Mouse (Mus musculus): Measurements from ENCODE around the gene Slc17a1.

Gene Slc17a1

DNA sequence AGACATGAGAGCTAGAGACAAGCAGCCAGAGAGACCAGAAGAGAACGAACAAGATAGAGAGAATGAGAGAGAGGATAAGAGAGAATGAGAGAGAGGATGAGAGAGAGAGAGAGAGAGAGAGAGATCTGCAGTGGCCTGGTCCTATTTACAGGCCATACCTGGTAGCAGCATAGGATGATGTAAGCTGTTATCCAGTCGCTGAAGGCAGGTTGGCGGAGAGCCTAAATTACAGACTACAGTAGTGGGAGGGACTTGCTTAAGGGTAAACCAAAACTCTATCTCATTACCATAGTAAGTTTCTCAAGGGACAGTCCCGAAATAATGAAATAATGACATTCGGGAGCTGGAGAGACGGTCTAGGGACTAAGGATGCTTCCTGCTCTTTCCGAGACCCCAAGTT lies at the start of gene Slc17a1:
TSS of gene Slc17a1 (plus strand) at position 346 of the 400 bp plus-strand sequence.
- no peak for ATAC-seq (ENCODE audit: insufficient number of reproducible peaks, low FRiP score, low TSS enrichment)

DNA sequence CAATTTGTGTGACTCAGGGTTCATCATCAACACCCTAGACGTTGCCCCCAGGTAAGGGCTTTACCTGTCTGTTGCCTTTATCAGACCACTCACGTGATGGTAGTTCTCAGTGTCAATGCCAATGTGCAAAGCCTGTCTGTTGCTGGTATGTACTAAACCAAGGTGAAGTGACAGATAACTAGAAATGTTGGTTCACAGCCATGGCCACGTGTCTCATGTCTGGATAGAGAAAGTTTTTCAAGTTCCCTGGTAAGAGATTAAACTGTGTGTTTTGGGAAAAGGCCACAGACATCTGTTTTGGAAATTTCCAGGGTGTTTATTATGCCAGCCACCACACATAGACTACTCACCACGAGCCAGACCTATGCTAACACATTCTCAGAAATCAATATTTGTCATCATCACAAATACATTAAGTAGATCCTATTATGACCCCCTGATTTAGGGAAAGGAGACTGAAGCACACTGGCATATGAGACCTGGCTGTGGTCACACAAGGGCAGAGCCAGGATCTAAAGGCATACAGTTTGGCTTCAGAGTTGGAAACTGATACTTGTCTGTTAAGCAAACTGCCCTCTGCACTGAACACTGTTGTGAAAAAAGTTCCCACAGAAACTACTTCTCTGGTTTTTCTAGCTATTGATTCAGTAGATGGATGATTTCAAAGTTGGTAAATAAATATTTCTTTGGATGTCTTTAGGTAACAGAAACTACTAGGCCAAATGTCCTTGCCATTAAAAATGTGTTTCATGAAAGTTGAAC lies 47.2 kb upstream of the Slc17a1 start:
- no peak for ATAC-seq (ENCODE audit: insufficient number of reproducible peaks, low FRiP score, low TSS enrichment)

DNA sequence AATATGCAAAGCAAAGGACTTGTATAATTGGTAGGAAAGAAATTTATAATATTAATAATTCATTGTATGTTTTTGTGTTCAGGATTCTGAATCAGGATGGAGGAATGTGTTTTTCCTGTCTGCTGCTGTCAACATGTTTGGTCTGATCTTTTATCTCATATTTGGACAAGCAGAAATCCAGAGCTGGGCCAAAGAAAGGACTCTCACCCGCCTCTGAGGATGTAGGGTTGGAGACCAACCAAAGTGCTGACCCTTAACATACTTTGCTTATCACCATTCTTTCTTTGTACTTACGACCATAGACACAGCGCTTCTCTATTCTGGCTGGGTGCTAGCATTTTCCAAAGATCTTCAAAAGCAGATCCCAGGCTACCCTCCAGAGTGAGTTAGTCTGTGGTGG lies 45.3 kb upstream of the Slc17a1 start:
- ATAC-seq (ENCODE audit: insufficient number of reproducible peaks, low FRiP score, low TSS enrichment), result no peak

DNA sequence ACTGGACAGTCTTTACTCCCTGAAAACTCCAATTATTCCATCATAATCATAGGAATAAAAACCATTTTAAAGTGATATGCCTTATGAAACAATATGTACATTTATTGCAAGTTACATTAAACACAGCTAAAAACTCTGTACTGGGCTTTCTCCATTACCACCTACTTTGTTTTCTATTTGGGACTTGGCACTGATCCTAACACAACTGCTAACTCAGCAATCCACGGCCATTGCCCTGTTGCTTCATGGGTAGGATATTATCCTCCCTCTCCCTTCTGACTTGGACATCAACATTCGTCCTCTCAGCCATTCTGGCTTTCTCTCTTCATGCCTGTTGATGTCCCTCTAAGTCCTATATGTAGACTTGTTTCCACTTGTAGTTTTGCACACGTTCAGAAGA lies 40.9 kb upstream of the Slc17a1 start:
- no peak for ATAC-seq (ENCODE audit: insufficient number of reproducible peaks, low FRiP score, low TSS enrichment)

DNA sequence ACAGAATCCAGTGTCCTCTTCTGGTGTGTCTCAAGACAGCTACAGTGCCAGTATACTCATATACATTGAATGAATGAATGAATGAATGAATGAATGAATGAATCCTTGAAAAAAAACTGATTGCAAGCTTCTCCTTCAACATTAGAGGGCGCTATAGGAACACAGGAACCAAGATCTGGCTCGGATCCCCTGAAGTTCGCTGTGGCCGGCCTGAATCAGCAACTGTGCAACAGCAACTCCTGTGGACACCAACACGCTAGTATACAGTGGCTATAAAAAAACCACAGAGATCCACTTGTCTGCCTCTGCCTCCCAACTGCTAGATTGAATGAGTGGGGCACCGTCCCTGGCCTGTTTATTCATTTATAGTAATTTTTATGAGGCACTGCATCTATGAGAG lies 34.5 kb upstream of the Slc17a1 start:
- no peak for ATAC-seq (ENCODE audit: insufficient number of reproducible peaks, low FRiP score, low TSS enrichment)

DNA sequence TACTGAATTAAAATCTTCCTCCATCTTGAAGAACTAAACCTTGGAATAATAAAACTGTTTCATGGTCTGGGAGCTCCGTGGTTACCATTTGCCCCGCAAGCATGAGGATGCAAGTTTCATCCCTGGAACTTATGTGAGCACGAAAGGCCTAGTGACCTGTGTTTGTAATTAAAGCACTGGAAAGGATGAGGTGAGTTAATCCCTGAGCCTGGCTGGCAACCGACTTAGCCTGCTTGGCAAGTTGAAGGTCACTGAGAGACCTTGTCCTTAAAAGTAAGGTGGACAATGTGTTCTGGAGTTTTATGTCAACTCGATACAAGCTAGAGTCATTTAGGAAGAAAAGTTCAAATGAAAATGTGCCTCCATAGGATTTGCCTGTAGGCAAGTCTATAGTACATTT lies 32.7 kb upstream of the Slc17a1 start:
- no peak for ATAC-seq (ENCODE audit: insufficient number of reproducible peaks, low FRiP score, low TSS enrichment)

DNA sequence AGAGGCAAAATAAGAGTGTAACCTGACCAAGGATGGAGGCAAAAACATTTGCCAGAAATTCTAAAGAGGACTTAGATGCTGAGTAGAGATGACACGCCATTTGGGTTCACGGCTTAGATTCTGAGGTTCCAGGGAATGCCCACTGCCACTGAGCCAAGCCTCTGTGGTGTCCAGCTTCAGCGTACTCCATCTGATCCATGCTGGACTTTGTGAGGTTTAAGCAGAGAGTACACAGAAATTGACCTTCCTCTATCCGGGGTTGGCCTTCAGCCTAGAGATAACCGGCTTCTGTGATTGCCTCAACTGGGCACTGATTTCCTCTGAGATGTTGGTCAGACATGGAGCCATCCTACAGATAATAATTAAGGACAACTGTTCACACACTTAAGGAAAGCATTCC lies 30.9 kb upstream of the Slc17a1 start:
- ATAC-seq (ENCODE audit: insufficient number of reproducible peaks, low FRiP score, low TSS enrichment), result no peak

DNA sequence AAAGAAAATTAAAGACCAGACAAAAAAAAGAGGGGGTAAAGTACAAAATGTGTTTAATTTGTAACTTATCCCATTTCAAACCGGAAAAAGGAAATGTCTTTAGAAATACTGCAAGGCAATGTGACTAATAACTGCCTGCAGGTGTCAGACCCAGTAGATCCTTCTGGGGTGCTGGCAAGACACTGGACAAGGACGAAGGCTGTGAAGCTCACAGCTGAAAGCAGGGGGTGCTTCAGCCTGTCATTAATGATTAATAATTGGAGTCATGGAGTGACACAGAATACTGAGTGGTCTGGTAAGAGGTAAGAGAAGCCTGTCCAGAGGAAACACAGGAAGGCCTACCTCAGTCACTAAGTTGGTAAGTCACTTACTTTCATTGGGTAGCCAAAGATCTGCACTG lies 28.2 kb upstream of the Slc17a1 start, which contains the start of gene Slc17a3:
TSS of gene Slc17a3 (plus strand) at position 127 of the 400 bp plus-strand sequence.
- ATAC-seq (ENCODE audit: insufficient number of reproducible peaks, low FRiP score, low TSS enrichment), result no peak

DNA sequence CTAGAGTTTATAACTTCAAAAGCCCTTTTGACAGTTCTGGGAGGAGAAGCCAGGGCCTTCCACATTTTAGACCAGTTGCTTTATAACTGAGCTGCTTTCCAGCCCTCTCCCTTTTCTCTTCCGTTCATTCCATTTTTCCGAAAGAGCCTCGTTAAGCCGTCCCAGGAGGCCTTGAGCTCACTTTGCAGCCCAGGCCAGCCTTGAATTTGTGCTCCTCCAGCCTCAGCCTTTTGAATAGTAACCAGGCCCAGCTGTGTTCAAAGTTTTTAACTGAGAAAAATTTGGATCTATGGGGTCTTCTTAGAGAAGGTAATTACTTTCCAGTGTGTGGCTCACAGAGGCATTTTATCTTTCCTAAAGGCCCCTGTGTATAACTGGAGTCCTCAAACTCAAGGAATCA lies 21.7 kb upstream of the Slc17a1 start:
- no peak for ATAC-seq (ENCODE audit: insufficient number of reproducible peaks, low FRiP score, low TSS enrichment)

DNA sequence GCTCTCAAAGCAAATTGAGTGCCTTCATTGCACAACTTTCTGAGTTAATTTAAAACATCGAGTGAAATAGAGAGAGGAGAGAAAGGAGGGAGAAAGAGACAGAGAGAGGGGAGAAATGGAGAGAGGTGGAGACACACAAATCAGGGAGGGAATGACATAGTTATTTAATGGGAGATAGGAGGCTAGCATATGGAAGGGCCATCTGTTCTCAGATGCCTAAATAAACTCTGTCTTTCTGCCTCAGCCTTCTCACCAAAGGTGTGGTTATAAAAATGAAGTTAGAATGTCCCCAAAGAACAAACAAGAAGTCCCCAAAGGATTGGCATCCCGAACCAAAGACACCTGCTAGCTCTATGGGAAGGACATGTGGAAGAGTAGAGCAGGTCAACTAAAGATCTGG lies 18.3 kb upstream of the Slc17a1 start:
- ATAC-seq (ENCODE audit: insufficient number of reproducible peaks, low FRiP score, low TSS enrichment), result no peak

DNA sequence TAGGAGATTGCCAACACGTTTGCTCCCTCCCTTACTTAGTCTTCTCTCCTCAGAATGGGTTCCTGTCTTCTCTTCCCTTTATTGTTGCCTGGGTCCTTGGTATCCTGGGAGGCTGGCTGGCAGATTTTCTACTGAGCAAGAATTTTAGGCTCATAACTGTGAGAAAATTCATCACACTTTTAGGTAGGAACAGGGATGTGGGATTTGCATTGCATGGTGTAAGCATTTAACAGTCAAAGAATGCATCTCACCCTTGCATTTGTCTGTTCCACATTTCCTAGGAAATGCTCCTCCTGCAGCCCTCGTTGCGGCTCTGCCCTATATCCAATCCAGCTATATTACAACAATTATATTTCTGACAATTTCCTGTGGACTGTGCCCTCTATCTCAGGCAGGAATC lies 11.1 kb upstream of the Slc17a1 start:
- no peak for ATAC-seq (ENCODE audit: insufficient number of reproducible peaks, low FRiP score, low TSS enrichment)

DNA sequence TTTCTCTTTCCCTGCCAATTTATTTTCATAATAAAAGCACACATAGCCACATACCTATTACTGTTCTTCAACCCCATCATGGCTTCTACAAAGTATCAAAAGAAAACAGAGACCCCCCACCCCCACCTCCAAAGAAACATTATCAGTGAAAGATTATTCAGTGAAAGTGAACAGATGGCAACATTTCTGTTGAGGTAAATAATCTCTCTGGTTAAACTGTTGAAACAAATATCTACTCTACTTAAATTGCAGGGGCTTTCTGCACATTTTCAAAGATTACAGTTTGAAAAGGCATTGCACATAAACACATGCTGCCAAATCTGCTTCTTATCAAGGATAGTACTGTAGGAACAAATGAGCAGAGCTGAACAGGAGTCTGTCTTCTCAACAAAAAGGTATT lies 5.7 kb upstream of the Slc17a1 start:
- no peak for ATAC-seq (ENCODE audit: insufficient number of reproducible peaks, low FRiP score, low TSS enrichment)

DNA sequence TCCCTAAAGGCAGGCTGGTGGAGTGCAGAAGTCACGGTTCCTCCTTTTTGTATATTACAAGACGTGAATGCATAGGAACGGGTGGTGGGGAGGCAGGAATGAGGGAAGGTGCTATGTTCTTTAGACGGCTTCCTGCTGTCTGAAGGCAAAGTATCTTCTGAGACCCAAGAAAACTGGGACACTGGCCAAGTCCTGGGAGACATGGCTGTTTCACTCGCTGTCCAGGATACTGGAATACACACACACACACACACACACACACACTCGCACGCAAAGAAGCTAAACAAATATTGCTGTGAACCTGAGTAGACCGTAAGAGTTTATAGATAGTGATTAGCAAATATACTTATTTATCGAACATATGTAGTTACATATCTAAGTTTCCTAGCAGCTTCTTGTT lies 2.8 kb upstream of the Slc17a1 start:
- no peak for ATAC-seq (ENCODE audit: insufficient number of reproducible peaks, low FRiP score, low TSS enrichment)

DNA sequence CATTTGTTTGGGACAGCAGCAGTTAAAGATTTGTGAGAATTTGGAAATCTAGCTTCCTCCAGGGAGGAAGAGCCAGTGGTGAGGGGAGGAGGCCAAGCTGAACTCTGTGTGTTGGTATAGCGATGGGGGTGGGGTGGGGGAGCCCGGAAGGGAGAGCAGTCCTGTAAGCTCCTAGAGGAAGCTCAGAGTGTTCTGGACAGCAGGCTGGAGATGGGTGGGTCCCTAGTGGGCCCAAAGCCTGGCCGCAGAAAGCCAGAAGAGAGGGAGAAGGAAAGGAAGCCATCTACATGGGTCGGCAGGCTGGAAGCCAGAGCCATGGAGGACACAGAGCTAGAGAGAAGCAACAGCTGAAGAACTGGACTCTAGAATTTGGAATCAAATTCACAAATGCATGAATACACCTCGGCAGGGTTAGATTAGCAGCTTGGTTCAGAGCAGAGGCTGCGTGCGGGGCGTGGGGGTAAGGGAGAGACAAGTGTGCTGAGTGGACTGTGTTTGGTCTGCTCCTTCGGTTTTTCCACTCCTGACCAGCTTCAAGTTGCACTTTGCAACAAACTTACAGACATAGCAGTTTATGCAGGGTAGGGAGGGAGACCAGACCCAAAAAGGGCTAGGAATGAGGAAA lies 1.4 kb upstream of the Slc17a1 start:
- ATAC-seq (ENCODE audit: insufficient number of reproducible peaks, low FRiP score, low TSS enrichment), result no peak

DNA sequence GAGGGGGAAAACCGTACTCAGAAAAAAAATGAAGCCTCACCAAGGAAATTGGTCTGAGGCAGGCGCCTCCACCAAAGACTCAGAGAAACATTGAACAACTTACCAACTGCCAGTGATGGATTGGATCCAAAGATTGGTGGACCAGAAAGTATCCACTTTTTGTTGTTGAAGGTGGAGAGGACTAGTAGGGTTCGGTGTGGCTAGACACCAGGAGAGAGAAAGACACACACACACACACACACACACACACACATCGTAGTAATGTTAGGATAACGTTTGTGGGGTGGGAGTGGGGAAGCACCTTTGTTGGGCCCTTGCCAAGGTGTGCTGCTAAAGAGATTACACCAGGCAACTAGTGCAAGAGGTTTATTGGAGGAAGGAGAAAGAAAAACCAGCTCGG lies 550 bp upstream of the Slc17a1 start:
- no peak for ATAC-seq (ENCODE audit: insufficient number of reproducible peaks, low FRiP score, low TSS enrichment)

DNA sequence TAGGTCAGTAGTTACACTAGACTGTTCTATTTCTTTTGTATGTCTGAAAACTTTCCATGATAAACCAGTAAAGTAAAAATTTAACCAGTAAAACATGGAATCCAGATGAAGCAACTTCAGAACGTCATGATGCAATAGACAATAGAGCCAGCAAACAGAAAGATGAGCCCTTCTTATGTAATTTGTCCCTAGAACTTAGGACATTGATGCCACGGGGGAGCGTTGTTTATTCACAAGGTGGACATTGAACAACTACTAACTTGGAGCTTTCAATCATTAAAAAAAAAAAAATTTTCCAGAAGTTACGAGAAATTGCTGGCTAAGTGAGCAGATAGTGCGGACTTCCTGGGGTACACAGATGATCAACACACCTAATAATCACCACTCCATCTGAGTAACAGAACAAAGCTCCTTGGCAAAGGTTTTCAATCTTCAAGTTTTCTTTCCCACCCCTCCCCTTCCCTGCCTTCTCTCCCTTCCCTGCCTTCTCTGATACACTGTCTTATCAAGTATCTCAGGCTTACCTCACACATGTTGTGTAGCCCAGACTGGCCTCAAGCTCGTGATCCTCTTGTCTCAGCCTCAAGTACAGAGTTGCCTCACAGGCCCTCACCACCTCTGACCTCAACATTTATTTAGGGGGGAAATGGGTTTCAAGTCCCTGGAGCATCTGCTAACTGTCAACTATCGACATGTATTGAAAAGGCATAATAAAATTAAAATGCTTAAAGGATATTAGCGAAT lies 1.4 kb downstream of the Slc17a1 start:
- no peak for ATAC-seq (ENCODE audit: insufficient number of reproducible peaks, low FRiP score, low TSS enrichment)

DNA sequence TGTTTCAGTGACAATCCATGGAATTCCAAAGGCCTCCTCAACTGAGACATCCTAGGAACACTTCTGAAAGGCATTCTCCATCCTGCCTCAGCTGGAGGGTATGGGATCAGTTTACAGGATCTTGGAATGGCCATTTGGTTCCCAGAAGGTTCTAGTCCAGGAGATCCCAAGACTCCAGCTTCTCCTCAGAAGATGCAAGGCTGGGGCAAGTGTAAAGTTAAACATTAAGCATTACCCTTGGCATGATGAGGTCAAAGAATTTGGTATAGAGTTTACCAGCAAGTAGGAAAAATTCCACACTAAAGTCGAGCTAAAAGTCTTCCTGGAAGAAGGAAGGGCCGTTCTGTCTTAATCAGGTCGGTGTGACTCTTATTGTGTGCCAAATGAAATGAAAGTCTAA lies 2.4 kb downstream of the Slc17a1 start:
- no peak for ATAC-seq (ENCODE audit: insufficient number of reproducible peaks, low FRiP score, low TSS enrichment)

DNA sequence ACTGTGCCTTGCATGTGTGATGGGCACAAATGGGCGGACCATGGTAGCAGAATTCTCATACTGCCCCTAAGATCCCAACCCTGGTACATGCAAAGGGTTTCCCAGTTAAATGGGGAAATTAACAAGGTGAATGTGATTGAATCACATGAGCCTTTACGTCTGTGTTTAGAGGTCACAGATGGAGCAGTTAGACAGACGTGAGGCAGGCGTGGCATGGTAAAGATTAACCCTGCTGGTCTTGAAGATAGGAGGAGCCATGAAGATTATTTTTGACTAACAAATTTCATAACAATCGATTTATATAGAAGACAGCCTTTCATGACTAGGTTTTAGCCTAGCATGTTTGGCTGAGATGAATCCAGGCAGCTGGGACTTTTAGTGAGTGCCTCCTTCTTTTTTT lies 5.6 kb downstream of the Slc17a1 start:
- ATAC-seq (ENCODE audit: insufficient number of reproducible peaks, low FRiP score, low TSS enrichment), result no peak

DNA sequence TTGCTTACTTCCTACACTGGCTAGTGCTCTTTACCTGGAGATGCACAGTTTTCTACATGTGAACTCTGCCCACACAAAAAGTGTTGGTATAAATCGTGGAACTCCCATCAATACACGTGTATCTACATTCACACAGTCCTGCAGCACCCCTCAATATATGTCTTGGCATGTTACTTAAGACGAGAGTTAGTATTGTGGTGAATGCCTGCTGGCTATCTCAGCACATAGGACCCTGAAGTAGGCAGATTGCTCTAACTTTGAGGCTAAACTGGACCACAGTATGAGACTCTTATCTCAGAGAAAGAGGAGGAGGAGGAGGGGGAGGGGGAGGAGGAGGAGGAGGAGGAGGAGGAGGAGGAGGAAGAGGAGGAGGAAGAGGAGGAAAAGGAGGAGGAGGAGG lies 11.6 kb downstream of the Slc17a1 start:
- ATAC-seq (ENCODE audit: insufficient number of reproducible peaks, low FRiP score, low TSS enrichment), result no peak

DNA sequence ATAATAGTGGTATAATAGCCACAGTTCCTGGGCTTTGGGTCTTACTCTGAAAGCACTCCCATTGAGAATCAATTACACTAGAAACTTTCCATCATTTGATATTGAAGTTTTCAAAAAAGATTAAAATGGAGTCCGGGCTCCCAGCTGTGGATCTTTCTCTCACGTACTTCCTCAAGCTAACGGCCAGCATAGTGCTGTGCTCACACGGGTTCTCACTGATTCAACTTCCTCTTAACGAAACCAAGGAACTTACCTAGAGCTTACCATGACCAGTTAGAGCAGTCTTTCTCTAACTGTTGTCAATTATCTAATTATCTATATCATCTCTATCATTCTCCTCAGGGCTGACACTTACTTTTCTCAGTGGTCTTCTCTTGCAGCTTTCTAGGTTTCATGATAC lies 12.1 kb downstream of the Slc17a1 start:
- ATAC-seq (ENCODE audit: insufficient number of reproducible peaks, low FRiP score, low TSS enrichment), result no peak

DNA sequence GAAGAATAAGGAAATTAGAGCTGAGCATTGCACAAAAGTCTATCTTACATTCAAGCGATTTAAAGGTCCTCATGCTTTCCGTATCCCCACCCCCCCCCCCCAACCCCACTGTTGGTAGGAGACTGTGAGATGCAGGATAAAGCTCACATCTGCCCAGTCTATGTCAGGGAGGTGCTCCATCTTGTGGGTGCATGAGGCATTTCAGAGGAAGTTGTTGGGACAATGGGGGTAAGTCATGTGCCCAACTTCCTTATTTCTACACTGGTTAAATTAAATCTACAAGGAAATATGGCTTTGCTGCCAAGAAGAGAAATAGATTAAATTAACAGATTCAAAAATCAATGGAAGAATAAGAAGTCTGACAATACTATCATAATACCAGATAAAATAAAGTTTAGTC lies 18.0 kb downstream of the Slc17a1 start:
- ATAC-seq (ENCODE audit: insufficient number of reproducible peaks, low FRiP score, low TSS enrichment), result no peak

All from cerebellum, adult (tissue).